Mouse (Mus musculus): ENCODE results near the gene Tmem163.

DNA sequence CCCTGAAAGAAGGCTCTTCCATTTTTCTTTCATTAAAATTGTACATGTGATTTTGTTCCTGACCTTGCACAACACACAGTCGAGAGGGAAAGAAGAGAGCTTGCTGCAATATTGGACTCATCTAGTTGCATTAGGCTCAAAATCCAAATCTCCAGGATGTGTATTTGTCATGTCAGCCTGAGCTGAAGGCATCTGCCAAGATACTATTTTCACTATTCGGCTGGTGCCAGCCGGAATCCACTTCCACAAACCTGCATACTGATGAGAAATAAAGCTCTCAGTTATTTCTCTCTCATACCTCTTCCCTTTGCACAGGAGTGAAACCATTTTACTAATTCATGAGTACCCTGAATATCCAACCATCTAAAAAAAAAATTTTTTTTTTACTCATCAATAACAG is 11.2 kb downstream of the Tmem163 start:
- no peak for TF ChIP-seq CTCF (IDR thresholded peaks at IDR 0.05; ENCODE audit: control insufficient read depth, insufficient read depth, low read length)
- TF ChIP-seq POLR2A (IDR thresholded peaks at IDR 0.05; ENCODE audit: borderline replicate concordance, control insufficient read depth, low read depth, low read length), result no peak
